Mouse (Mus musculus): Measurements from ENCODE around the gene Nt5c2.

DNA sequence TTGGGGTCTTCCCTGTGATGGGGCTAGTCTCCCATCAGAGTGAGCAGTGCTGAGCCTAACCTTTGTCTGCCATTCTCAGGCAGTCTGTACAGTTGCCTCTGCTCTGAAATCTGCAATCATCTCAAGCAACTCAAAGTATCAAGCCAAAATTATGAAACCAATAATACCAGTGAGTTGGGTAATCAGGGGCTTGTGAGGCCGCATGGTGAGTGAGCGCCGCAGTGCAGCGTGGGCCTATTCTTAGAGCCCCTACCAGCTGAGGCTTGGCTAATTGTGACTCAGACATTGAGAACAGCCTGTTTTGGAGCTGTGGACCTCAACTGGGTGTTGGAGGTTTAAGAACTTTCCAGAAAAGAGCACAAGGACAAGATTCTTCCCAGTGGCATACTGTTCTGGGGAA is 143.9 kb downstream of the Nt5c2 start:
- TF ChIP-seq CTCF (IDR thresholded peaks at IDR 0.05; ENCODE audit: low read depth, low read length) (no peak), EP300 (IDR thresholded peaks at IDR 0.05; ENCODE audit: insufficient read depth, low read depth, low read length) (no peak)

All from ES-Bruce4 (cell line).